Mouse (Mus musculus): ENCODE data around the gene Gm5155. TPM values are rescaled to one million over a fixed set of nuclear protein-coding genes. Genes with fewer than 3 reads are reported as not detected.
"Not testable (repeated sequence)": the region's sequence is repeated elsewhere in the genome, so short reads cannot be mapped to it uniquely, and the experiment has no call there.

Gene Gm5155
- not detected in 2 replicates for total RNA-seq (2012; rRNA removed)

GRCm38 (mm10) chr7:17871467-17871866, at the start of gene Gm5155:
TSS of gene Gm5155 (plus strand) at chr7:17871767.
- Histone ChIP-seq H3K4me1 (ENCODE audit: control insufficient read depth in 2 of 2, insufficient read depth in 2 of 2, low read length in 2 of 2, poor library complexity in 1 of 2) (no peaks in the 10 kb centered on the region), H3K27ac (ENCODE audit: insufficient read depth, low read depth, low read length, poor library complexity, severe bottlenecking) (no peak within 1 kb of the TSS), H3K36me3 (ENCODE audit: control insufficient read depth, insufficient read depth, low read length, poor library complexity, severe bottlenecking) (no peaks in the 10 kb centered on the region), H3K9me3 (ENCODE audit: control insufficient read depth, insufficient read depth, low read depth, low read length) (no peaks in the 10 kb centered on the region), H3K4me3 (ENCODE audit: insufficient read depth in 1 of 2, low read depth in 1 of 2, low read length in 2 of 2, poor library complexity in 1 of 2, severe bottlenecking in 1 of 2) (no peak within 1 kb of the TSS), H3K9ac (ENCODE audit: insufficient read depth, low read depth, low read length, poor library complexity, severe bottlenecking) (no peak within 1 kb of the TSS)
- in situ Hi-C loops (cut with MboI; ENCODE audit: low sequenced_read_pairs in 2 of 2, unreplicated experiment in 2 of 2), result no loop called here
- DNase-seq (ENCODE audit: low read depth, low spot score), result no peak
- no peak for TF ChIP-seq ZNF384 (IDR thresholded peaks at IDR 0.05; ENCODE audit: low read depth, low read length)
- no peak for TF ChIP-seq CHD2 (IDR thresholded peaks at IDR 0.05; ENCODE audit: low read depth, low read length)
- TF ChIP-seq ZC3H11A (IDR thresholded peaks at IDR 0.05; ENCODE audit: borderline replicate concordance, low read depth, low read length), result no peak
- TF ChIP-seq HCFC1 (IDR thresholded peaks at IDR 0.05; ENCODE audit: borderline replicate concordance, insufficient read depth, low read length), result no peak
- TF ChIP-seq MAFK (IDR thresholded peaks at IDR 0.05; ENCODE audit: insufficient read depth, low read depth, low read length), result no peak

GRCm38 (mm10) chr7:17870776-17871175, 791 bp upstream of the Gm5155 start:
- H3K27ac ChIP-seq (ENCODE audit: insufficient read depth, low read depth, low read length, poor library complexity, severe bottlenecking), result no peak overlapping the region
- H3K9ac ChIP-seq (ENCODE audit: insufficient read depth, low read depth, low read length, poor library complexity, severe bottlenecking), result no peak overlapping the region
- DNase-seq (ENCODE audit: low read depth, low spot score), result peak; percentile 39
- H3K9me3 ChIP-seq (ENCODE audit: control insufficient read depth, insufficient read depth, low read depth, low read length), result no peaks in the 10 kb centered on the region
- H3K4me3 ChIP-seq (ENCODE audit: insufficient read depth in 1 of 2, low read depth in 1 of 2, low read length in 2 of 2, poor library complexity in 1 of 2, severe bottlenecking in 1 of 2), result no peak overlapping the region
- TF ChIP-seq CHD2 (IDR thresholded peaks at IDR 0.05; ENCODE audit: low read depth, low read length) (no peak), HCFC1 (IDR thresholded peaks at IDR 0.05; ENCODE audit: borderline replicate concordance, insufficient read depth, low read length) (no peak), MAFK (IDR thresholded peaks at IDR 0.05; ENCODE audit: insufficient read depth, low read depth, low read length) (no peak), ZC3H11A (IDR thresholded peaks at IDR 0.05; ENCODE audit: borderline replicate concordance, low read depth, low read length) (no peak; the same call in 1 of the 2 replicates), ZNF384 (IDR thresholded peaks at IDR 0.05; ENCODE audit: low read depth, low read length) (no peak)
- H3K36me3 ChIP-seq (ENCODE audit: control insufficient read depth, insufficient read depth, low read length, poor library complexity, severe bottlenecking), result no peaks in the 10 kb centered on the region
- H3K4me1 ChIP-seq (ENCODE audit: control insufficient read depth in 2 of 2, insufficient read depth in 2 of 2, low read length in 2 of 2, poor library complexity in 1 of 2), result no peaks in the 10 kb centered on the region
- in situ Hi-C loops (cut with MboI; ENCODE audit: low sequenced_read_pairs in 2 of 2, unreplicated experiment in 2 of 2), result no loop called here

GRCm38 (mm10) chr7:17895341-17895740, 23.8 kb downstream of the Gm5155 start:
- in situ Hi-C loops (cut with MboI; ENCODE audit: low sequenced_read_pairs in 2 of 2, unreplicated experiment in 2 of 2); H3K9me3 ChIP-seq (ENCODE audit: control insufficient read depth, insufficient read depth, low read depth, low read length); DNase-seq (ENCODE audit: low read depth, low spot score); H3K4me3 ChIP-seq (ENCODE audit: insufficient read depth in 1 of 2, low read depth in 1 of 2, low read length in 2 of 2, poor library complexity in 1 of 2, severe bottlenecking in 1 of 2); H3K4me1 ChIP-seq (ENCODE audit: control insufficient read depth in 2 of 2, insufficient read depth in 2 of 2, low read length in 2 of 2, poor library complexity in 1 of 2); H3K9ac ChIP-seq (ENCODE audit: insufficient read depth, low read depth, low read length, poor library complexity, severe bottlenecking); H3K36me3 ChIP-seq (ENCODE audit: control insufficient read depth, insufficient read depth, low read length, poor library complexity, severe bottlenecking); H3K27ac ChIP-seq (ENCODE audit: insufficient read depth, low read depth, low read length, poor library complexity, severe bottlenecking): not testable (repeated sequence)

GRCm38 (mm10) chr7:17903146-17903915, 31.8 kb downstream of the Gm5155 start:
- Histone ChIP-seq H3K9ac (ENCODE audit: insufficient read depth, low read depth, low read length, poor library complexity, severe bottlenecking) (no peak overlapping the region), H3K36me3 (ENCODE audit: control insufficient read depth, insufficient read depth, low read length, poor library complexity, severe bottlenecking) (no peaks in the 10 kb centered on the region), H3K4me3 (ENCODE audit: insufficient read depth in 1 of 2, low read depth in 1 of 2, low read length in 2 of 2, poor library complexity in 1 of 2, severe bottlenecking in 1 of 2) (no peak overlapping the region), H3K27ac (ENCODE audit: insufficient read depth, low read depth, low read length, poor library complexity, severe bottlenecking) (peak overlapping the region; percentile 79; the same call in 1 of the 2 replicates), H3K9me3 (ENCODE audit: control insufficient read depth, insufficient read depth, low read depth, low read length) (no peaks in the 10 kb centered on the region), H3K4me1 (ENCODE audit: control insufficient read depth in 2 of 2, insufficient read depth in 2 of 2, low read length in 2 of 2, poor library complexity in 1 of 2) (peaks cover 5% of the 10 kb centered on the region in 2 experiments; a peak in 3 of 4 replicates)
- in situ Hi-C loops (cut with MboI; ENCODE audit: low sequenced_read_pairs in 2 of 2, unreplicated experiment in 2 of 2), result loop anchor here in 1 of 2 experiments (25.0 kb wide), 1 partner anchor 816 kb away; no protein-coding TSS in a partner anchor
- TF ChIP-seq ZC3H11A (IDR thresholded peaks at IDR 0.05; ENCODE audit: borderline replicate concordance, low read depth, low read length) (no peak), ZNF384 (IDR thresholded peaks at IDR 0.05; ENCODE audit: low read depth, low read length) (no peak), HCFC1 (IDR thresholded peaks at IDR 0.05; ENCODE audit: borderline replicate concordance, insufficient read depth, low read length) (no peak), CHD2 (IDR thresholded peaks at IDR 0.05; ENCODE audit: low read depth, low read length) (no peak), MAFK (IDR thresholded peaks at IDR 0.05; ENCODE audit: insufficient read depth, low read depth, low read length) (no peak)
- no peak for DNase-seq (ENCODE audit: low read depth, low spot score)

Other genes starting within 250 kb of the Gm5155 start
- 0.04 TPM in 1 of 2 replicates, not detected in the other for gene Ceacam5, start 158.5 kb upstream of the Gm5155 start, total RNA-seq (2012; rRNA removed)
- gene Ceacam14, start 59.1 kb upstream of the Gm5155 start, total RNA-seq (2012; rRNA removed), result not detected in 2 replicates
- gene Ceacam11, start 100.4 kb downstream of the Gm5155 start, total RNA-seq (2012; rRNA removed), result not detected in 2 replicates
- not detected in 2 replicates for gene Ceacam13, start 138.1 kb downstream of the Gm5155 start, total RNA-seq (2012; rRNA removed)
- not detected in 2 replicates for gene Ceacam12, start 194.2 kb downstream of the Gm5155 start, total RNA-seq (2012; rRNA removed)